Mouse (Mus musculus) kidney, adult 11 months (tissue): ENCODE measurements around the gene Col4a2.

Experiments used
- DNase-seq: peaks from one replicate; pipeline ENCODE4 v3.0.0; 2022

The Col4a2 gene

GRCm38 (mm10) chr8:11387282-11387681 lies 74.7 kb downstream of the Col4a2 start:
- DNase-seq = no peak

GRCm38 (mm10) chr8:11389275-11390050 lies 76.9 kb downstream of the Col4a2 start:
- no peak for DNase-seq

- DNase-seq = peak; percentile 71
Observed at GRCm38 (mm10) chr8:11392739-11393138, 80.1 kb downstream of the Col4a2 start.

- DNase-seq = no peak
Observed at GRCm38 (mm10) chr8:11393161-11393560, 80.6 kb downstream of the Col4a2 start.

- no peak for DNase-seq
Observed at GRCm38 (mm10) chr8:11393607-11394006, 81.0 kb downstream of the Col4a2 start.

- no peak for DNase-seq
Observed at GRCm38 (mm10) chr8:11394773-11395172, 82.2 kb downstream of the Col4a2 start.

GRCm38 (mm10) chr8:11395601-11396000 lies 83.0 kb downstream of the Col4a2 start:
- DNase-seq = no peak

GRCm38 (mm10) chr8:11396111-11396510 lies 83.5 kb downstream of the Col4a2 start:
- DNase-seq = no peak

GRCm38 (mm10) chr8:11397126-11397525 lies 84.5 kb downstream of the Col4a2 start:
- no peak for DNase-seq

- no peak for DNase-seq
Observed at GRCm38 (mm10) chr8:11399706-11400105, 87.1 kb downstream of the Col4a2 start.

- peak; percentile 44 for DNase-seq
Observed at GRCm38 (mm10) chr8:11400244-11400643, 87.6 kb downstream of the Col4a2 start.

- no peak for DNase-seq
Observed at GRCm38 (mm10) chr8:11401183-11401582, 88.6 kb downstream of the Col4a2 start.

- DNase-seq = no peak
Observed at GRCm38 (mm10) chr8:11402220-11402619, 89.6 kb downstream of the Col4a2 start.

- no peak for DNase-seq
Observed at GRCm38 (mm10) chr8:11403813-11404212, 91.2 kb downstream of the Col4a2 start.

GRCm38 (mm10) chr8:11404614-11405013 lies 92.0 kb downstream of the Col4a2 start:
- no peak for DNase-seq

- DNase-seq = peak; percentile 63
Observed at GRCm38 (mm10) chr8:11405722-11406481, 93.3 kb downstream of the Col4a2 start.

- no peak for DNase-seq
Observed at GRCm38 (mm10) chr8:11411504-11412124, 99.0 kb downstream of the Col4a2 start.

GRCm38 (mm10) chr8:11412450-11412849 lies 99.8 kb downstream of the Col4a2 start:
- DNase-seq = no peak

- no peak for DNase-seq
Observed at GRCm38 (mm10) chr8:11414304-11414703, 101.7 kb downstream of the Col4a2 start.

- no peak for DNase-seq
Observed at GRCm38 (mm10) chr8:11415089-11415488, 102.5 kb downstream of the Col4a2 start.

- no peak for DNase-seq
Observed at GRCm38 (mm10) chr8:11417762-11418161, 105.2 kb downstream of the Col4a2 start.

GRCm38 (mm10) chr8:11419232-11419631 lies 106.6 kb downstream of the Col4a2 start:
- no peak for DNase-seq

- no peak for DNase-seq
Observed at GRCm38 (mm10) chr8:11419645-11420044, 107.0 kb downstream of the Col4a2 start.

GRCm38 (mm10) chr8:11421105-11421504 lies 108.5 kb downstream of the Col4a2 start:
- no peak for DNase-seq
